Mouse (Mus musculus) gastrocnemius, adult 2 months (tissue): ENCODE results near the gene Syk. TPM values are rescaled to one million over a fixed set of nuclear protein-coding genes. Genes with fewer than 3 reads are reported as not detected.
A peak's percentile ranks its signal among the peaks of the same experiment; 100 is the strongest.

Source experiments
- DNase-seq: peaks from one replicate; pipeline ENCODE4 v3.0.0; 2022
- H3K27ac ChIP-seq: fragments of 200-600 bp; 2 replicates; pipeline ENCODE4 v1.8.1; 2022; ENCODE audit warnings: mild to moderate bottlenecking
- H3K4me3 ChIP-seq: fragments of 200-600 bp; 2 replicates; pipeline ENCODE4 v1.8.1; 2022; ENCODE audit warnings: mild to moderate bottlenecking, moderate library complexity
- CTCF ChIP-seq: fragments of 200-600 bp; IDR thresholded peaks from 2 replicates; pipeline ENCODE4 v1.8.1; 2022; ENCODE audit warnings: antibody characterized with exemption, mild to moderate bottlenecking, moderate library complexity
- intact Hi-C: fragments of 180-260 bp; cut with DNase I; formaldehyde crosslinking; loops from one replicate; pipeline ENCODE4 v1.15.1; 2025
- total RNA-seq, 2 experiments: library from RNA; stranded (reverse); gene quantifications; 2 replicates each; pipeline ENCODE4 v1.2.3; 2021

The Syk gene
- total RNA-seq, 2 experiments from 2014 or later: 1.9 to 2.2 TPM

DNA sequence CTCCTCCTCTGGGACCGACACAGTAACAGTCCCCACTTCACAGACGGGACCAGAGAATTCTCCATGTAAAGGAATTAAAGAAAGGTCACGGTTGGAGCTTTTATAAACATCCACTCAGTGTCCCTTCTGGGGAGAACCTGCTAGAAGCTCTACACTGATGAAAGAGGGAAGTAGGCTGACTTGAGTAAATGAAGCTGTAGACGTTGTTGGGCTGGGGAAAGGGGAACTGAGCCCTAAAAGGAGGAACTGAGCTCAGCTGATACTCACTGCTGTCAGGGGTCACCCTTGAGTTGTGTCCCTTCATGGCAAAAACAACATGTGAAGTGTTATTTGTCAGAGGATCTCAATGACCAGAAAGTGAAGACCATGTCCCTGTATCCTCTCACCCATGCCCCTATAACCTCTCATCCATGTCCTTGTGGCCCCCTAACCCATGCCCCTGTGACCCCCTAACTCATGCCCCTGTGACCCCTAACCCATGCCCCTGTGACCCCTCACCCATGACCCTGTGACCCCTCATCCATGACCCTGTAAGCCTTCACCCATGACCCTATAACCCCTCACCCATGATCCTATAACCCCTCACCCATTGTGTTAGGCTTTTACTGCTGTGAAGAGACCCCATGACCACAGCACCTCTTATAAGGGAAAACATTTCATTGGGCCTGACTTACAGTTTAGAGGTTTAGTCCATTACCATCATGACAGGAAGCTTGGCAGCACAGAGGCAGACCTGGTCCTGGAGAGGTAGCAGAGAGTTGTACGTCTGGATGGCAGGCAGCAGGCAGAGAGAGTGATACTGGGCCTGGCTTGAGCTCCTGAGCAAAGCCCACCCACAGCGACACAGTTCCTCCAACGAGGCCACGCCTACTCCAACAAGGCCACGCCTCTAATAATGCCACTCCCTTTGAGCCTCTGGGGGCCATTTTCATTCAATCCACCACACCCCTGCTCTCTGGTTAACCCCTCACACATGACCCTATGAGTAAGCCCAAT, 10.2 kb upstream of the Syk start:
- H3K4me3 ChIP-seq: no peak overlapping the region
- no peak for DNase-seq
- TF ChIP-seq CTCF: no peak
- H3K27ac ChIP-seq: peak overlapping the region; percentile 51; the same call in 1 of the 2 replicates
- intact Hi-C loops: no loop called here

DNA sequence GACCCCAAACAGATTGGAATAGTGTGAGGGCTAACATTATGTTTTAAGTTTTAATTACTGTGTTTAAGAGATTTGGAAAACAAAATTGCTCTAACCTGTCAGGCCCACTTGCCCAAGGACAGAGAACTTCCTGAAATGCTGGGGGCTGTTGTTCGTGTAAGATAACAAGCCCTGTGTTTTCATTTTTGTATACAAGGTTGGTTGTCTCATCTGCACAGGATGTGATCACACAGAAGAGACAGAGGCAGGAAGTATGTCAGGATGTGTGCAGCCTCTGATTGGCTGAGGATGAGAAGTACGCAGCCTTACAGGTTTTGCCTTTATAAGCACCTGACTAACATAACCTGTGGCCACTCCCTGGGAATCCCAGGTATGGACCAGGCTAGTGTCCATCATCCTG, 8.7 kb upstream of the Syk start:
- DNase-seq: no peak
- intact Hi-C loops: no loop called here
- TF ChIP-seq CTCF: no peak
- H3K4me3 ChIP-seq: no peak overlapping the region
- H3K27ac ChIP-seq: no peak overlapping the region

DNA sequence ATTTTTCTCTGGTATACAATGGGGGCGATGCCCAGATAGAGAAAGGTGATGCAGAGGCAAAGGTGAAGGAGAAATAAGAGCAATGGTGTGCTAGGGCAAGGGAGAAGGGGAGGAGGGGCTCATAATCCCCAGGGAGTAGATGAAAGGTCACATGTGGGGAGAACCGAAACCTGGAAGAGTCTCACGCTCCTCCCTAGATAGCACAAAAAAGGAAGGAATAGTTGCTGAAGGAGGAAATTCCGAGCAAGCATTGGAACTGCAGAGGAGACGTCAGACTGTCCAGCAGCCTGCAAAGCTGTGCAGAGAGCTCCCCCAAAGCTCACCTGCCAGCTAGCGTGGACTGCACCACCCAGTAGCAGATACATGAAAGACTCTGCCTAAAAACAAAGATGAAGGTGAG, 7.5 kb upstream of the Syk start:
- no peak overlapping the region for H3K4me3 ChIP-seq
- DNase-seq: no peak
- TF ChIP-seq CTCF: no peak
- intact Hi-C loops: no loop called here
- no peak overlapping the region for H3K27ac ChIP-seq

DNA sequence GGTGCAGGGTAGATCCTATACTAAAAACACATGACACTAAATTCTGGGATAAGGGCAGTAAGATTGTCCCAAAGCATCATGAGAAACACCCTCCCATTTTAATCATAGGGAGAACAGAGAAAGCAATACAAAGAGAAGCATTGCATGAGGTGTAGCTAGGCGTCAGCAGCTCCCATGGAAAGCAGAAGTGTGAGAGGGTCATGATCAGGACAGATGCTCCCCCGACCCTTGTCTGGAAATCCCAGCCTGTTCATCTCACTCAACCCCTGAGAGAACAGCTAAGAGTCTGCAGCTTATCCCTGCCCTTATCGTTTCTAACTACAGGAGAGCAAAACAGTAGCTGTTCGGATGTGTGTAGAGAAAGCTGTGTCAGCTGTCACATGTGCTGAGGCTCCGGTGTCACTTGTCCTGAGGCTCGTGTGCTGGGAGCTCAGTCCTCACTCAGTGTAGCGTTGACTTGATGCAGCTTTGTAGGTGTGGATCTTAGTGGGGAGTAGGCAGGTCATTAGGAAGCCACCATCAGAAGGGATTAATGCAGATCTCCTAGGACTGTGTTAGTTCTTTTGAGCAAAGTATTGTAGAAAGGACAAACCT, 6.9 kb upstream of the Syk start:
- DNase-seq: no peak
- no peak overlapping the region for H3K4me3 ChIP-seq
- H3K27ac ChIP-seq: no peak overlapping the region
- no peak for TF ChIP-seq CTCF
- intact Hi-C loops: no loop called here

DNA sequence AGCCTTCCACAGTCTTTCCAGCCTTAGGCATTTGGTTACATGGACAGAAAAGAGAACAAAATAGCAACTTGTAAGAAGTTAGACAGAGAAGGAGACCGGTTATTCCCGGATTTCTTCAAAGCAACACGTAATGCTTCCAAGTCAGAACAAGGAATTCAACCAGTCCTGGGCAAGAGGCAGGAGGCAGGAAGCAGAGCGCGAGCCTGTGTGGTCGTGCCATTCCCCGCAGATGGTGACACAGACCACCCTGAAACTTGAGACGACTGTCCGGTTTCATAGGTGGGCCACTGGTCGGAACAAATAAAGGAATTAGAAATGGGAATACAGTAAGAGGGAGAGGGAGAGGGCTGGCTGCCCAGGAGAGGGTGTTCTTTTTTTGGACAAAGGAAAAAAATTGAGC, 6.1 kb upstream of the Syk start:
- Histone ChIP-seq H3K27ac (no peak overlapping the region), H3K4me3 (no peak overlapping the region)
- no peak for DNase-seq
- TF ChIP-seq CTCF: no peak
- intact Hi-C loops: no loop called here

DNA sequence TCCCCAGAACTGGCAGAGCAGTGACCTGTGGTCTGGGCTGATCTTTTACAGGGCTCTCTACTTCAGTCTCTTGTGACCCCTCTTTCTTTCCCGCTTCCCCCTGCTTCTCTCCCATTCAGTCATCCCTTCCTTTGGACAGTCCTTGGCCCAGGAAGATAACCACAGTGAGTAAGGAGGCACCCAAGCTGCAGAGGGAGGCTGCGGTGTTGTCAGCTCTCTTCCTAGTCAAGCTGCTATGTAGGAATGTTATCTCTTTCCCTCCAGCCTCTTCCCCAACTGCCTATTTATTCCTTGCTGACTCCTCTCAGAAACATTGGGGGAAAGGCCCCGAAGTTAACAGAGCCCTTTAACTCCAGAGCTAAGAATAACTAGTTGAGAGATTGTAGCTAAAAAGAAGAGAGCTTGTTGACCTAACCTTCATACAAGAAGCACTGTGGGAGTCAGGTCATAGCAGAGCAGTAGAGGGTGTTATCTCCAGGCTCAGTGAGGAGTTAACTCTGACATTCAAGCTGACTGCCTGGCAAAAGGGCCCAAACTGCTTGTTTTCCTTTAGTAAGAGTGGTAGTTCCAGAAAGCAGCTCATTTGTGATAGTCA, 5.5 kb upstream of the Syk start:
- no peak for TF ChIP-seq CTCF
- intact Hi-C loops: no loop called here
- Histone ChIP-seq H3K4me3 (no peak overlapping the region), H3K27ac (no peak overlapping the region)
- no peak for DNase-seq

DNA sequence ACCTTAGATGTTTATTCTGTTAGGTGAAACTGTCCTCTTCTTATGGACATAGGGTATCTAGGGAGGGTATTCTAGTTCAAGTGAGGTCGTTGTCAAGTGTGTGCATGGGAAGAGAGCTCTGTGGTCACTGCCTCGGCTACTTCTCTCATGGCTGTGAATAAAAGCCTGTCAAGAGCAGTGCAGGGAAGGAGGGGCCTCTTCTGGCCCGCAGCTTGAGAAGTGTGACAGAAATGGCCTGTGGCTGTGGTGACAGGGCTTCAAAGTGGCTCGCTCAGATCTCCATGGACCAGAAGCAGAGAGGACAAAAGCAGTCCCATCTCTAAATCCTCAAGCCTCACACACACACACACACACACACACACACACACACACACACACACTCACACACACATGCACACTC, 5.0 kb upstream of the Syk start:
- intact Hi-C loops: no loop called here
- no peak for DNase-seq
- Histone ChIP-seq H3K27ac (no peak overlapping the region), H3K4me3 (no peak overlapping the region)
- TF ChIP-seq CTCF: no peak

DNA sequence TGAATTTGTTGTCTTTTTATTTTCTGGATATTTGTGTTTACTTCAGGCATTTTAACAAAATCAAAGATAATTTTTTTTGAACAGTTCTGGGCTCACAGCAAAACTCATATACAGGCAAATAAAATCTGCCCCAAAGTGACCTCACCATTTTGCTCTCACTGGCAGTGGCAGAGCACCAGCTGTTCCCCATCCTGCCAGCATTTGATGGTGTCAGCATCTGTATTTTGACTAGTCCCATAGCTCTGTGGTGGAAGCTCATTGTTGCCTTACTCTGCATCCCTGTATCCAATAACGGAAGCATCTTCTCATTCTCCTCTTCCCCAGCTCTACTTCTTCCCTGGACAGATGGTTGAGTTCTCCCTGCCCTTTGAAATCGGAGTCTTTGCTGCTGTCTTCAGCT, 4.2 kb upstream of the Syk start:
- H3K27ac ChIP-seq: no peak overlapping the region
- H3K4me3 ChIP-seq: no peak overlapping the region
- intact Hi-C loops: no loop called here
- DNase-seq: no peak
- no peak for TF ChIP-seq CTCF

DNA sequence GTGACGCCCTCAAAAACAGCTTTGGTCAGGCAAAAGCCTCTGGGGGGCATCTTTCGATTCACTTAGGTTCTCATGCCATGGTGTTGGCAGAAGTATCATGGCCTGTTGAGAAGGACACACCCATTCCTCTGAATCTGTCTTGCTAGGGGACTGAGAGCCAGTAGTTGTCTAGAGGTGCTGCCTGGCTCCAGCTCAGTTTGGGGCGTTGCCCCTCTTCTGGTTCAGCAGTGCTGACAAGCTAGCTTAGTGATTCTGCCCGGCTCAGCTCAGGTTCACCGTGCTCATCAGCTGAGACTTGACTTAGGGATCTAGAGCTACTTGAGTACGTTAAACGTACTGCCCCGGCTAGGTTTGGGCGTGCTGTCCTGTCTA, 481 bp upstream of the Syk start:
- no peak for DNase-seq
- no peak for TF ChIP-seq CTCF
- Histone ChIP-seq H3K27ac (peak overlapping the region; percentile 74), H3K4me3 (peak overlapping the region; percentile 74)
- intact Hi-C loops: no loop called here

DNA sequence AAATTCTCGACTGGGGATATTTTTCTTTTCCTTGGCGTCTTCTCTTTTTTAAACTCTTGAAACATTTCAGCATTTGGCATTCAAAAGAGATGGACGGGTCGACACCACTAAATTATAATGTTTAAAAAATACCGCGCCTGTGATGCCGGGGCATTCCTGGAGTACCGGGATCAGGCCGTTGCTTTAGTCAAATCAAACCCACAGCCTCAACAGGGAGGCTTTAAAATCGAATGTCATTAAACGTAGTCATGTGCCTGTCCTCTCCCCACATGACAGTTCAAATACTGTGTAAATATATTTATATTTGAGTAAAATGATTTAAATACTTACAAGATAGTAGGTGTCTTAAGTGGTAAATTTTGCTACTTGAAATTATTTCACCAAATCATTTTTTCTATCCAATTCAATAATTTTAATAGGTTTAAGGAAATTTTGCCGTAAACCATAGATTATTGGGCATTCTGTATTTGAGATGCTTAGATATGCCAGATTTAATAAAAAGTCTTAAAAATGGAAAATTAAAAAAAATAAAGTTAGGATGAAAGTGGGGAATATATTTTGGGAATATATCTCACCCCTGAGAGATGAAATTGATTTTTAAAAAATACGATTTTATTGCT, 1.1 kb downstream of the Syk start:
- TF ChIP-seq CTCF: no peak
- intact Hi-C loops: no loop called here
- DNase-seq: no peak
- H3K4me3 ChIP-seq: peak overlapping the region; percentile 74
- peak overlapping the region; percentile 74; the same call in 1 of the 2 replicates for H3K27ac ChIP-seq

DNA sequence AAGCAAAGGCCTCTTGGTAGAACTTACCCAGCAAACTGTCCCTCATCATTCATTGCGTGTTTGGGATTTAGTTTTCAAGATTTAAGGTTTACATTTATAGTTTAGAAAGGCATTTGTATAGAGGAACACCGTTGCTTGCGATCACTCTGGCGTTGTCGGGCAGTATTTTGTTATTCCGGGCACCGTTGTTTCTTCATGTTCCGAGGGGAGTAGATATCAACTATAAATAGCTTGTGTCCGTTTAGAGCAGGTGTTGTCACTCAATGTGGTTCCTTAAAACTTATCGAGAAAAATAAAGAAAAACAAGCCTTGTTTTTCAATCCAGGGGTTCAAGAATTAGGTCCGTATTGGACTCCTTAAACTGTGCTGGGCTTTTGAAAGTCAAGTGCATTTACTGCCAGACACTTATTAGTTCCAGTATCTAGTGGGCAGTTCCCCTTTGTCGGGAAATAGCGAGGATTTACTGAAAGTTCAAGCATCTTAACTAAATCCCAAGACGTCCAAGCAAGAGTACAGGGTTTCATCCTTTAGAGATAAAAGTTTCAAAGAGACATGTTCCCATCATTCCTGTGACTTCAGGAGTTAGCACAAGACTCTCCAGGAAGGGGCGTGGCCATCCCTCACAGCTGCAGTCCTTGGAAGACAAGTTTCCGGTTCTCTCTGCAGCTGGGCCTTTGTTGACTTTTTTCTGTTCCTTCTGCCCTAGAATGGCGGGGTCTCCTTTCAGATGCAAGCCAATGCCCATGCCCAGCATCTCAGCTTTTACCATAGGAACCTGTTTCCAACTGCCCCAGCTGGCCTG, 1.9 kb downstream of the Syk start:
- TF ChIP-seq CTCF: no peak
- peak overlapping the region; percentile 74 for H3K4me3 ChIP-seq
- H3K27ac ChIP-seq: peak overlapping the region; percentile 29
- intact Hi-C loops: no loop called here
- peak; percentile 38 for DNase-seq

DNA sequence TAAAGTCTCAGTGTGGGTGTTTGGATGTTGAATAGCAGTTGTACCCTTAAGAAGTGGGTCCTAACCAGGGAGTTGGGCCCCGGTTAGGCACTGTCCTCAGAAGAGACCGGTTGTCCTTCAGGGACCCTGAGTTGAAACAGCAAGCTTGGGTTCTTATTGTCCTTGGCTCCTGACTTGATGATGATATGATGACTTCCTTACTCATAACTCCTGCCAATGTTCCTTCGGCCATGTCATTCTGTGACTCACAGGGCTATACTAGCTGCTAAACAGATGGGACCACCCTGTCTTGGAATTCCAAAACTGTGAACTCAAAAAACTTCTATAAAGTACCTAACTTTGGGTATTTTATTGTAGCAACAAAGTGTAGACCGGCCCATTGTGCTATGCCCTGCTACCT, 4.8 kb downstream of the Syk start:
- no peak for TF ChIP-seq CTCF
- intact Hi-C loops: no loop called here
- H3K27ac ChIP-seq: no peak overlapping the region; the same call in 1 of the 2 replicates
- no peak for DNase-seq
- no peak overlapping the region for H3K4me3 ChIP-seq
